Mouse (Mus musculus): Measurements from ENCODE around the gene Slc36a1. TPM values are rescaled to one million over a fixed set of nuclear protein-coding genes. Genes with fewer than 3 reads are reported as not detected.

Slc36a1 gene
- polyA plus RNA-seq, 1 experiment from 2014 or later, result 1.5 TPM

GRCm38 (mm10) chr11:55234791-55235190, 30.6 kb downstream of the Slc36a1 start:
- no peak overlapping the region for H3K4me2 ChIP-seq
- H3K9ac ChIP-seq (replicated peaks), result no peak overlapping the region
- no peak for ATAC-seq (ENCODE audit: insufficient number of reproducible peaks, insufficient read depth, low FRiP score, low TSS enrichment, low read depth)
- H3K9me3 ChIP-seq, result no peaks in the 10 kb centered on the region
- H3K4me3 ChIP-seq (replicated peaks), result no peak overlapping the region
- H3K27me3 ChIP-seq, result no peaks in the 10 kb centered on the region
- H3K36me3 ChIP-seq, result peaks cover 18% of the 10 kb centered on the region; the same call in 1 of the 2 replicates
- WGBS, result 81% methylated on average over 4 of the region's 4 CpGs
- H3K27ac ChIP-seq, result no peak overlapping the region
- no peaks in the 10 kb centered on the region for H3K4me1 ChIP-seq (replicated peaks)

DNA sequence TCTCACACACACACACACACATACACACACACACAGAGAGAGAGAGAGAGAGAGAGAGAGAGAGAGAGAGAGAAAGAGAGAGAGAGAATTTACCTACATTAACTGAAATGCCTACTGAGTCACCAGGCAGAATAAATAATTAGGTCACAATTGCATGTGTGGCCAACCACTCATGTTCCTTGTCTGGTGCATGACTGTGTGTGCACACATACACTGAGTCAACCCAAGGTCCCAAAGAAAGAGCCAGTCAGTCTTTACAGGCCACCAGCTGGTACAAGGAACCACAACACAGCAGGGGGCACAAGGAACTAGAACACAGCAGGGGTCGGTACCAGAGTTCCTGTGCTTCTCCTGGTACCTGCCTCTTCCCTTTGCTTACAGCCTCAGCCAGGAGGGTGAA, 32.7 kb downstream of the Slc36a1 start:
- Histone ChIP-seq H3K4me3 (replicated peaks) (no peak overlapping the region), H3K4me1 (replicated peaks) (no peaks in the 10 kb centered on the region), H3K9me3 (no peaks in the 10 kb centered on the region), H3K4me2 (no peak overlapping the region), H3K27ac (no peak overlapping the region), H3K36me3 (peaks cover 18% of the 10 kb centered on the region; the same call in 1 of the 2 replicates), H3K27me3 (no peaks in the 10 kb centered on the region), H3K9ac (replicated peaks) (no peak overlapping the region)
- ATAC-seq (ENCODE audit: insufficient number of reproducible peaks, insufficient read depth, low FRiP score, low TSS enrichment, low read depth), result no peak
- 62% methylated on average over 1 of the region's 1 CpGs for WGBS

DNA sequence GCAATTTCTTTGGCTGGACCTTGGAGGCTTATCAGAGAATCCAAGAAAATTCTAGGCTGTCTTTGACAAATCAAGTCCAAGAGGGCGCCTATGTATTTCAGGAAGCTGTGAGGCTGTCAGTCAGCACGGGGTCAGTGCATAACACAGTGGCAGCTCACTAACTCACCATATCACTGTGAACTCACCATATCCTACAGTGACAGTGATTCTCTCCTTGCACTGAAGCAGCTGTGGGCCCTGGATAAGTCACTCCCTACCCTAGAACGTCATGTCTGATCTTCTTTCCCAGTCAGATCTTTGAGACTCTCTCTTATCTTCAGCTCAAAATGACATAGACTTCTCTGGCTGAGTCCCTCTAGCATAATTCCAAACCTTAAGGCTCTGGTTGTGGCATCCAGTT, 35.3 kb downstream of the Slc36a1 start:
- Histone ChIP-seq H3K27me3 (no peaks in the 10 kb centered on the region), H3K9ac (replicated peaks) (no peak overlapping the region), H3K9me3 (no peaks in the 10 kb centered on the region), H3K4me3 (replicated peaks) (no peak overlapping the region), H3K36me3 (no peaks in the 10 kb centered on the region), H3K27ac (no peak overlapping the region), H3K4me2 (no peak overlapping the region), H3K4me1 (replicated peaks) (no peaks in the 10 kb centered on the region)
- ATAC-seq (ENCODE audit: insufficient number of reproducible peaks, insufficient read depth, low FRiP score, low TSS enrichment, low read depth), result no peak
- WGBS, result 83% methylated on average over 3 of the region's 3 CpGs

- Histone ChIP-seq H3K9ac (replicated peaks) (no peak overlapping the region), H3K4me2 (no peak overlapping the region), H3K4me3 (replicated peaks) (no peak overlapping the region), H3K4me1 (replicated peaks) (no peaks in the 10 kb centered on the region), H3K27ac (no peak overlapping the region), H3K9me3 (no peaks in the 10 kb centered on the region), H3K27me3 (no peaks in the 10 kb centered on the region), H3K36me3 (no peaks in the 10 kb centered on the region)
- no peak for ATAC-seq (ENCODE audit: insufficient number of reproducible peaks, insufficient read depth, low FRiP score, low TSS enrichment, low read depth)
- 66% methylated on average over 7 of the region's 7 CpGs for WGBS
These were observed 36.4 kb downstream of the Slc36a1 start for GRCm38 (mm10) chr11:55240556-55240955.

DNA sequence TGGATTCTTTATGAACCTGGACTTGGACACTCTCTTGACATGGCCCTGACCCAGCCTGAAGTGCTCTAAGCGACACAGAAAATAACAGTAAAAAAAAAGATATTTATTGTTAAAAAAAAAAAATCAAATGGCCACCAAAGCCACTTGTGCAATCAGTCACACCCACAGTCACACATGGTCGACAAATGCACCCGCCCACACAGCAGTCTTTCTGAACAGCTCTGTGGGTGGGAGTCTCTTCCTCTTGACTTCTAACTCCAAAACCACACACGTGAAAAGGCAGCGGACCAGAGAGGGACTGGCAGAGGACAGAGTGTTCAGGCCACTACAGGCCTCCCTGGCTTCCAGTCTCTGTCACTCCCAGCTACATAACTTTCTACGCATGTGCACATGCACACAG, 46.4 kb downstream of the Slc36a1 start:
- Histone ChIP-seq H3K9ac (replicated peaks) (no peak overlapping the region), H3K4me3 (replicated peaks) (no peak overlapping the region), H3K4me2 (no peak overlapping the region), H3K4me1 (replicated peaks) (no peaks in the 10 kb centered on the region), H3K36me3 (no peaks in the 10 kb centered on the region), H3K9me3 (no peaks in the 10 kb centered on the region; the same call in 1 of the 2 replicates), H3K27ac (no peak overlapping the region), H3K27me3 (no peaks in the 10 kb centered on the region)
- ATAC-seq (ENCODE audit: insufficient number of reproducible peaks, insufficient read depth, low FRiP score, low TSS enrichment, low read depth), result no peak
- WGBS, result 75% methylated on average over 6 of the region's 6 CpGs

- Histone ChIP-seq H3K4me2 (no peak overlapping the region), H3K9ac (replicated peaks) (no peak overlapping the region), H3K4me3 (replicated peaks) (no peak overlapping the region), H3K9me3 (no peaks in the 10 kb centered on the region; the same call in 1 of the 2 replicates), H3K4me1 (replicated peaks) (no peaks in the 10 kb centered on the region), H3K27me3 (no peaks in the 10 kb centered on the region), H3K27ac (no peak overlapping the region), H3K36me3 (no peaks in the 10 kb centered on the region)
- ATAC-seq (ENCODE audit: insufficient number of reproducible peaks, insufficient read depth, low FRiP score, low TSS enrichment, low read depth), result no peak
- 91% methylated on average over 9 of the region's 9 CpGs for WGBS
These were observed 49.2 kb downstream of the Slc36a1 start for GRCm38 (mm10) chr11:55253391-55253790.

DNA sequence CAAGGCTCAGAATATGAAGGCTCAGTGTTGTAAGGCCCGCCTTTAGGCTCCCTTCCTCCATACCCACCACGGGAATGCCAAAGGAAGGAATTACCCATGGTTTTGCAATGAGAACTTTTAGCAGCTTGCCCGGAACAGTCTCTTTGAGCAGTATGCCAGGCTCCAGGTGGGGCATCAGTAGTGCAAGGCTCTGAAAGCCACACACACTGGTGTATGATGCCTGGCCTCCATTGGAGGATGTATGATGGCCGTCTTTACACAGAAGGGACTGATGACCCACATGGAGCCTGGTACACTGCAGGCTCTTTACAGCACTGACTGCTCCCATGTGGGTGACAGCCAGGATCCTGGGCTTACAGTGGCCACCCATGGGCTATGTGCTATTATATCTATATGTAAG, 57.0 kb downstream of the Slc36a1 start:
- Histone ChIP-seq H3K9me3 (no peaks in the 10 kb centered on the region), H3K4me3 (replicated peaks) (no peak overlapping the region), H3K27me3 (no peaks in the 10 kb centered on the region; the same call in 1 of the 2 replicates), H3K4me2 (no peak overlapping the region), H3K4me1 (replicated peaks) (no peaks in the 10 kb centered on the region), H3K27ac (no peak overlapping the region), H3K36me3 (no peaks in the 10 kb centered on the region), H3K9ac (replicated peaks) (no peak overlapping the region)
- 87% methylated on average over 4 of the region's 4 CpGs for WGBS
- no peak for ATAC-seq (ENCODE audit: insufficient number of reproducible peaks, insufficient read depth, low FRiP score, low TSS enrichment, low read depth)

GRCm38 (mm10) chr11:55262000-55262399, 57.9 kb downstream of the Slc36a1 start:
- ATAC-seq (ENCODE audit: insufficient number of reproducible peaks, insufficient read depth, low FRiP score, low TSS enrichment, low read depth), result no peak
- H3K4me1 ChIP-seq (replicated peaks), result no peaks in the 10 kb centered on the region
- H3K4me3 ChIP-seq (replicated peaks), result no peak overlapping the region
- no peaks in the 10 kb centered on the region; the same call in 1 of the 2 replicates for H3K27me3 ChIP-seq
- H3K9me3 ChIP-seq, result no peaks in the 10 kb centered on the region
- WGBS, result 74% methylated on average over 5 of the region's 5 CpGs
- no peak overlapping the region for H3K4me2 ChIP-seq
- H3K9ac ChIP-seq (replicated peaks), result no peak overlapping the region
- no peaks in the 10 kb centered on the region for H3K36me3 ChIP-seq
- no peak overlapping the region for H3K27ac ChIP-seq

- H3K36me3 ChIP-seq, result no peaks in the 10 kb centered on the region
- 90% methylated on average over 2 of the region's 2 CpGs for WGBS
- no peak overlapping the region for H3K4me2 ChIP-seq
- no peak overlapping the region for H3K27ac ChIP-seq
- no peak overlapping the region for H3K9ac ChIP-seq (replicated peaks)
- H3K9me3 ChIP-seq, result no peaks in the 10 kb centered on the region
- H3K4me3 ChIP-seq (replicated peaks), result no peak overlapping the region
- no peaks in the 10 kb centered on the region for H3K4me1 ChIP-seq (replicated peaks)
- ATAC-seq (ENCODE audit: insufficient number of reproducible peaks, insufficient read depth, low FRiP score, low TSS enrichment, low read depth), result no peak
- H3K27me3 ChIP-seq, result no peaks in the 10 kb centered on the region; the same call in 1 of the 2 replicates
These were observed 60.2 kb downstream of the Slc36a1 start for GRCm38 (mm10) chr11:55264318-55264717.

- no peaks in the 10 kb centered on the region for H3K4me1 ChIP-seq (replicated peaks)
- no peaks in the 10 kb centered on the region for H3K27me3 ChIP-seq
- no peak overlapping the region for H3K4me3 ChIP-seq (replicated peaks)
- no peaks in the 10 kb centered on the region for H3K9me3 ChIP-seq
- WGBS, result 56% methylated on average over 2 of the region's 2 CpGs
- ATAC-seq (ENCODE audit: insufficient number of reproducible peaks, insufficient read depth, low FRiP score, low TSS enrichment, low read depth), result no peak
- no peak overlapping the region for H3K9ac ChIP-seq (replicated peaks)
- no peak overlapping the region for H3K4me2 ChIP-seq
- H3K36me3 ChIP-seq, result no peaks in the 10 kb centered on the region
- H3K27ac ChIP-seq, result no peak overlapping the region
These were observed 61.5 kb downstream of the Slc36a1 start for GRCm38 (mm10) chr11:55265647-55266046.

GRCm38 (mm10) chr11:55268580-55268979, 64.4 kb downstream of the Slc36a1 start:
- ATAC-seq (ENCODE audit: insufficient number of reproducible peaks, insufficient read depth, low FRiP score, low TSS enrichment, low read depth), result no peak
- 90% methylated on average over 6 of the region's 6 CpGs for WGBS

DNA sequence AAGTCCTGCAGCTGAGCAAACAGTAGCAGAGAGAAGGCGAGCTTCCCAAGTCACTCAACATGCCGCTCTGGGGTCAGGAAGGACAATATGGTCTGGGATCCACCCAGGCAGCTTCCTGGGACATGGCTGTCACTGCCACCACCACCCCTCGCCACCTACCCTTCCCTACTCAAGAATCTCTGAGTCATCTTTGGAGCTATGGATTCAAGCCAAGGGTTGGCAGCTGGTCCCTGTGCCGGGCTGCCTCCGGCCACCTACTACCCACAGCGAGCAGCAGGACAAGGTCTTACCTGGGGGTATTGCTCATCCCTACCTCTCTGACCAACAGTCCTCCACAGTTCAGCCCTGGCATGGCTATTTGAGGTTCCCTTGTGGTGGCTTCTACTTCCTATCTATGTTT, 70.6 kb downstream of the Slc36a1 start:
- ATAC-seq (ENCODE audit: insufficient number of reproducible peaks, insufficient read depth, low FRiP score, low TSS enrichment, low read depth), result no peak
- Histone ChIP-seq H3K27ac (no peak overlapping the region), H3K27me3 (no peaks in the 10 kb centered on the region), H3K9ac (replicated peaks) (no peak overlapping the region), H3K4me1 (replicated peaks) (no peaks in the 10 kb centered on the region), H3K9me3 (no peaks in the 10 kb centered on the region), H3K36me3 (no peaks in the 10 kb centered on the region), H3K4me3 (replicated peaks) (no peak overlapping the region), H3K4me2 (no peak overlapping the region)
- 82% methylated on average over 6 of the region's 6 CpGs for WGBS

More at GRCm38 (mm10) chr11:55268580-55268979, 64.4 kb downstream of the Slc36a1 start:
- Histone ChIP-seq H3K27ac (no peak overlapping the region), H3K36me3 (no peaks in the 10 kb centered on the region), H3K9me3 (no peaks in the 10 kb centered on the region), H3K27me3 (no peaks in the 10 kb centered on the region), H3K4me1 (replicated peaks) (no peaks in the 10 kb centered on the region), H3K9ac (replicated peaks) (no peak overlapping the region), H3K4me3 (replicated peaks) (no peak overlapping the region), H3K4me2 (no peak overlapping the region)

Measured in limb, embryonic 12.5 days (tissue).